Mouse (Mus musculus) CH12.LX (cell line): Measurements from ENCODE around the gene Upf2.

Experiments
- CTCF ChIP-seq, 2 experiments: IDR thresholded peaks in 1 of 2; conservative IDR thresholded peaks in 1 of 2; 2 replicates each; pipeline ENCODE4 v1.5.1; 2011 to 2012; ENCODE audit warnings: low read depth in 2 of 2, low read length in 2 of 2, improper control_type of control experiment in 1 of 2, inconsistent platforms in 1 of 2, mild to moderate bottlenecking in 1 of 2, moderate library complexity in 1 of 2
- E2F4 ChIP-seq: IDR thresholded peaks from 2 replicates; pipeline ENCODE4 v1.6.1; 2011; ENCODE audit warnings: low read depth, low read length, improper control_type of control experiment; ENCODE audit not compliant: insufficient replicate concordance
- GABPA ChIP-seq: IDR thresholded peaks from 2 replicates; pipeline ENCODE4 v1.6.1; 2012; ENCODE audit warnings: low read depth, low read length, improper control_type of control experiment, inconsistent platforms; ENCODE audit not compliant: insufficient replicate concordance
- HCFC1 ChIP-seq: IDR thresholded peaks from 2 replicates; pipeline ENCODE4 v1.6.1; 2012; ENCODE audit warnings: low read depth, mild to moderate bottlenecking, inconsistent platforms, low read length, improper control_type of control experiment
- POLR2A ChIP-seq: IDR thresholded peaks from 2 replicates; pipeline ENCODE4 v1.6.1; 2011; ENCODE audit warnings: low read depth, mild to moderate bottlenecking, improper control_type of control experiment, low read length
- POLR2AphosphoS2 ChIP-seq: IDR thresholded peaks from 2 replicates; pipeline ENCODE4 v1.6.1; 2011; ENCODE audit warnings: low read depth, low read length, improper control_type of control experiment
- RAD21 ChIP-seq: IDR thresholded peaks from 2 replicates; pipeline ENCODE4 v1.6.1; 2011; ENCODE audit warnings: low read depth, mild to moderate bottlenecking, low read length, improper control_type of control experiment, moderate library complexity
- RCOR1 ChIP-seq: conservative IDR thresholded peaks from 2 replicates; pipeline ENCODE4 v1.6.1; 2012; ENCODE audit warnings: low read depth, mild to moderate bottlenecking, inconsistent platforms, low read length, improper control_type of control experiment
- SMC3 ChIP-seq: IDR thresholded peaks from 2 replicates; pipeline ENCODE4 v1.6.1; 2011; ENCODE audit warnings: low read depth, low read length, improper control_type of control experiment
- TBP ChIP-seq: conservative IDR thresholded peaks from 2 replicates; pipeline ENCODE4 v1.6.1; 2011; ENCODE audit warnings: low read depth, low read length, improper control_type of control experiment
- UBTF ChIP-seq: IDR thresholded peaks from 2 replicates; pipeline ENCODE4 v1.6.1; 2012; ENCODE audit warnings: low read depth, mild to moderate bottlenecking, inconsistent platforms, low read length, improper control_type of control experiment, moderate library complexity
- USF1 ChIP-seq: IDR thresholded peaks from 2 replicates; pipeline ENCODE4 v1.6.1; 2014; ENCODE audit warnings: low read depth, mild to moderate bottlenecking, inconsistent platforms, low read length, improper control_type of control experiment

DNA sequence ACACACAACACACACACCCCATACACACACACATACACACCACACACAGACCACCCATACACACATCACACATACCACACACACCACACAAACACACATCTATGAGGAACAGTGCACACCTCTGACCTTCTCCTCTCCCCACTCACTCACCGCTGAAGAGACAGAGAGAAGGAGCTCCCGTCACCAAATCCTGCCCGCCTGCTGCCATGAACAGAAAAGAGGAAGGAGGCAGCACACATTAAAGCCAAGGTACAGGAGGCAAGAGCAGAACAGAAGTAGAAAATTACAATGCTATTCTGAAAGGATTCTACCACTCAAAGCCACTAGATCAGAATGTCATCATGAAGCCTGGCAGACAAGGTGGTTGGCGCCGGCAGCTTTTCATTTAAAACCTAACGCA is 28.4 kb upstream of the Upf2 start:
- TF ChIP-seq CTCF (conservative IDR thresholded peaks at IDR 0.05 in 1 of 2, IDR thresholded peaks at IDR 0.05 in 1 of 2; ENCODE audit: low read depth in 2 of 2, low read length in 2 of 2) (no peak), UBTF (no peak), SMC3 (no peak), HCFC1 (no peak), GABPA (no peak), POLR2AphosphoS2 (no peak), RCOR1 (no peak), USF1 (no peak), POLR2A (no peak), E2F4 (no peak), RAD21 (no peak), TBP (no peak)
